Mouse (Mus musculus) heart, adult 18-20 months (tissue): Measurements from ENCODE around the gene Coa5. TPM values are rescaled to one million over a fixed set of nuclear protein-coding genes. Genes with fewer than 3 reads are reported as not detected.
A peak's percentile ranks its signal among the peaks of the same experiment; 100 is the strongest.

Experiments
- DNase-seq, 2 experiments: peaks; one replicate each; pipeline ENCODE4 v3.0.0; 2021 to 2022; ENCODE audit warnings: mixed read lengths in 1 of 2
- total RNA-seq, 2 experiments: library from RNA; stranded (reverse); gene quantifications; 2 replicates each; pipeline ENCODE4 v1.2.3; 2021

Gene Coa5
- total RNA-seq, 2 experiments from 2014 or later, result 114 to 119 TPM

DNA sequence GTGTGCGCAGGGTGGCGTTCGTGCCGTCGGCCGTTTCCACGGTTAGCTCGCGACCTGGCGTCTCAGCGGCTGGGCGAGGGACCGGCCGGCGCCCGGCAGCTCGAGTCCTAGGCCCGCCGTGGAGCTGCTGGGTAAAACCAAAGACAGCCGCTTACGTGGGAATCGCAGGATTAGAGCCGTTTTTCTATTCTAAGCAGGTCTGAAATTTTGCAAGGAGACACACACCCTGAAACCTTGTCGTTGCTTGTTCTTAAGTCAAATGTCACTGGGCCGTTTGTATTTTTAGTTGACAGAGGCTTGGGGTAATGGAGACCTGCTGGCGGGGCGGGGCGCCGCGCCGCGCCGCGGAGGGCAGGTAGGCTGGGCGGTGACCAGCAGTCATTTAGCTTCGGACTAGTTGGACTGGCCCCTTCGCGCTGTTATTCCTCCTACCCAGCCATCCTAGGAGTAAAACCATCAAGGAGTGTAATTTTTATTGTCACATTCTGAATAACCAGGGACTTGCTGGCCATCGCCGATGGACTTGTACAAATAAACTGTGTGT is 466 bp upstream of the Coa5 start:
- DNase-seq, result no peak

DNA sequence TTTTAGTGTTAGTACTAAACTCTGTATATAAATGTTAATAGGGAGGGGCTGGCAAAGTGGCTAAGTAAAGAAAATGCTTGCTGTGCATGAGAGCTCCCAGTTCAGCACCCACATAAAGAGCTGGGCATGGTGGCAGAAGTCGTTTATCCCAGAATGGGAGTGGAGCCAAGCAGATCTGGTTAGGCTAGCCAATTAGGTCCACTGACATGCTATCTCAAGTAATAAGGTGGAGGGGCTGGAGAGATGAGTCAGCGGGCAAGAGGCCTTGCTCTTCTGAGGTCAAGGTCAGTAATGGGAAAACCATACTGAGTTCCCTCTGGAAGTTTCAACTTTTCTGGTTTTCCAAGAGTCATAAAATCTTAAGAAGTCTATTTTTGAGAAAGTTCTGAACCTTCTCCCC is 992 bp downstream of the Coa5 start:
- peak; percentile 26 to 29 for DNase-seq

DNA sequence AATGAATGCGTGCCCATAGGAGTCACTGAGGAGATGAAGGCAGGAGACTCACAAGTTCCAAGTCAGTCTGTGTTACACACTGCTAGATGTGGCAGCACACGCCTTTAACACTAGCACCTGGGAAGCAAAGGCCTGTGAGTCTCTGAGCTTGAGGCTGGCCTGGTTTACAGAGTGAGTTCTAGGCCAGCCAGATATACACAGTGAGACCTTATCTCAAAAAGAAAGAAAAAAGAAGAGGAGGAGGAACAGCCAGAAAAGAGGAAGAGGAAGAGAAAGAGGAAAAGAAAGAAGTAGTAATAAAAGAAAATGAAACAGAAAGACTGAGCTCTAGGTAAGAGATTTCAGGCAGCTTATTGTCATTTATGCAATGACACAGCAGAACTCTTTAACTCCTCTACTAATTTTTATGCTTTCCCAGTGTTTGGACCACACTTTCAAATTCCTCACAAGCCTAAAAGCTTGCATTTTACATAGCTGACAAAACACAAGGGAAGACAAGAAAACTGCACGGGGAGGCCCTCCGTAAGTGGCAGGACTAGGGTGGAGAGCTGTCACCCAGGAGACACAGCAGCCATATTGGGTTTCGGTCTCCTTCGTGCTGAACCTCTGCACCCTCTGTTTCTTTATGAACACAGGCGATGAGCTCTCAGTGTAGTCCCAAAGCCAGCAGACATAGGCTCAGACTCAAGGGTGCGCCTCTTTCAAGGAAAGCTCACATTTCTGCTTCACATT is 2.6 kb downstream of the Coa5 start:
- DNase-seq, result no peak

DNA sequence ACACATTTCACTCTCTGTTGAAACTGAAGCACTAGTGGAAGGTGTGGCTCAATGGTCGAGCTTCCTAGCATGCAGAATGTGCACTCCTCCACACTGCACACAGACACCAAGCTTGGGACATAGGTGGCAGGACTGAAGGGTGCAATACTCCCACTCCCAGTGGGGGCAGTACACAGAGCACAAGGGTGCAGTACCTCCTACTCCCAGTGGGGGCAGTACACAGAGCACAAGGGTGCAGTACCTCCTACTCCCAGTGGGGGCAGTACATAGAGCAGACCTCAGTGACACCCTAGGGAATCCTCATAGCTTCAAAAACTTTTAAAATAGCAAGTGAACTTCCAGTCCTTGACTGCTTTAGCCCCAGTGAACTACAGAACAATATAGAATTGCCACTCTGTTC is 10.5 kb downstream of the Coa5 start:
- peak; percentile 39 to 57 for DNase-seq

DNA sequence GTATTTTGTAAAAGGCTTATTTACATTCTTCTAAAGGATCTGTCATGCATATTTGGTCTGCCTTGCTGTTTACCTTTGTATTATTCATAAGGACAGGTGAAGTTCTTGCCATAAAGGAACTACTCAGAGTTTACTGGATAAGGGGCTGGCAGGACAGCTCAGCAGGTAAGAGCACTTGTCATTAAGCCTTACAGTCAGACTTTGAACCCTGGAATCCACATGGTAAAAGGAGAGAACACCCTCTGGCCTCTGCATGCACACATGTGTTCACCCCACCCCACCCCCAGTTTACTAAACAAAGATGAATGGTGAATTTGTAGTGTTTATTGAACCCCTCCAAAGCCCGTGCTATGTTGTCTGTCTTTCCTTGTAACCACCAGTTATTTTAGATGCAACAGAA is 14.5 kb downstream of the Coa5 start:
- no peak for DNase-seq

DNA sequence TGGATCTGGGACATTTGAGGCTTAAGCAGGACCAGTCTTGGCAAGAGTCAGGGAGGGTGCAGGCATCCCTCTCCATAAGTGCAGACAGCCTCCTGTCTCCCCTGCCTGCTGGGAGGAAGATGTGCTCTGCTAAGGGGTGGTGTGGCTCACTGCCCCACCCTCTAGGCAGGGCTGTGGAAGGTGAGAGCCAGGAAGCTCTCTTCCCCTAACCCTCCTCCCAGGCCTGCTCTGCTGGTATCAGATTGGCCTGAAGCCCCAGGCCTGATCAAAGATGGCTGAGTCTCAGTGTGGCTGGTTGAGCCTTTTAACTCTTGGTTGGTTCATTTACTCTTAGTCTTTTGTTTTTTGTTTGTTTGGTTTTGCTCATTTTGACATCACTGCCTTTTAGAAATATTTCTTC is 20.3 kb downstream of the Coa5 start:
- peak in 1 of 2 experiments; percentile 13 for DNase-seq

DNA sequence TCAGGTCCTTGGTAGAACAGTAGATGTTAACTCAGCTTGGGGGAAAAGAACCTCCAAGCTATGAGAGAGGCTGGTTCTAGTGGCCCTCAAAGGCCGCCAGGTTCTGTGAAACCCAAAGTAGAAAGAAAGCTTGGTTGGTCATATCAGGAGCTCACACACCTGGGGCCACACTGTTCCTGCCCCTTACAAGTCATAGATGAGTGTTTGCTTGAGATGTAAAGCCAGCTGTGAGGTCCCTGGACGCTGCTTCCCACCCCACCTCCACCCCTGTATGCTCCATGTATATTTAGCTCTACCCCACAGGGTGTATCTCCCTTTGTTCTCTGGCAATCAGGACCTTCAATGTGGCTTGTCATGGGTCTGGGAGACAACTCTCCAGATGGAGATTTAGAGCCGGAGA is 21.2 kb downstream of the Coa5 start:
- no peak for DNase-seq

DNA sequence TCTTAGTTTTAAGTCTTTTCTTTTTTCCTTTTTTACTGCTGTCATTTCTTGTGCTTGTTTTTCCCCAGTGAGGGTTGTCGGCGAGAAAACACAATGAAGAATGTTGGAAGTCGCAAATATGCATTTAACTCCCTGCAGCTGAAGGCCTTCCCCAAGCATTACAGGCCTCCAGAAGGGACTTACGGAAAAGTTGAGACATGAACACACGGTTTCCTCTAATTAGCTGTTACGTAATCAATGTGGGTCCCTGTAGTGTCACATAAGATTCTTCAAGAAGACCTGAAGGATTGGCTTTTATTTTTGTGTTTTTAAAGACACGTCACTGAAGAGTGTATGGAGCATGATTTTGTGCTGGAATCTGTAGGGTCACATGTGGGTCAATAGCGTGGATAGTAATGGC is 21.8 kb downstream of the Coa5 start:
- no peak for DNase-seq

DNA sequence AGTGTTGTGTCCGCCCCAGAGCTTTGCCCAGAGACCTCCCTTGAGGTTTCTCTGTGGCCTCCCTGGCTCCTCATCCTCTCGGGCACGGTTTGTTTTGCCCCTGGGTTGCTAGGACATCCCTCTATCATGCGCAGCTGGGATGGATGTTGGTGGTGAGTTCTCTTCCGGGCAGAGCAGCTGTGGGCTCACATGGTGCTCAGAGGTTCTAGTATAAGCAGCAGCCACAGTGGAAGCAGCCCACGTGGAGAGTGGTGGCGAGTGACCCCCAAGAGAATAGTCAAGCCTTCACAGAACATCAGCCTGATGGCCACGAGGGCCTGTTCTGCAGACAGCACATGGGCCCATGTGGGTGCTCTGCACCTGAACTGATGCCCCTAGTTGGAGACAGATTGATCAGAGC is 22.7 kb downstream of the Coa5 start:
- DNase-seq, result no peak

DNA sequence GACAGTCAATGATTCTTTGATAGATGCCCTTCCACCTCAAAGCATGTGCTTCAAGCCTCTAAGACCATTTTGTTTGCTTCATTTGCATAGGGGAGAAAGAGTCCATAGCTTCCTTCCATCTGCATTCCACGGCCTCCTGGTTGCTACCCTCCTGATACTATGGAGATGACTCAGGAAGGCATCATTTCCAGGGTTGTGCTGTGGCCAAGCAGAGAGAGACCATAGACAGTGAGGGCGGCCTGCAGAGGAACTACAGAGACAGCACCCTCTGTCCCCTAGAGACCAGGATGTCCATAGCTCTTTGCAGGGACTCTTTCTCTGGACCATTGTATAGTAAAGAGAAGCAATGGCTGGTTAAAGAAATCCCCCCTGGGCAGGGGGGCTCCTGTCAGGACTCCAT is 24.8 kb downstream of the Coa5 start:
- DNase-seq, result no peak

DNA sequence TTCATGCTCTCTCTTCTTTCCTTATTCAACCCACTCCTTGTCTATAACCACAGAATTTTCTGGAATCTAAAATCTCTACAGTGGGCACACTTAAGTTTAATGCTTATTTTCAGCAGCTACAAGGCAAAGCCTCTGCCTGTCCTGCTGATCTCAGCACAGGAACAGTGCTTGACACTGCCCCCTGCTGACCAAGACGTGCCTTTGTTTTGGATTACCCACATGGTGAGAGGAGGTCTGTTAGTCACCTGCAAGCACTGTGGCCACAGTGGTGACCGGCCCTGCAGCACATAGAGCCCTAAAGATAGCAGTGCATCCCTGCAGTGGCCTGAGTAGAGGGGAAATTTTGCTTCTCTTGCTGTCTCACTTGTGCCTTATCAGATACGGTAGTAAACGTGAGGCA is 28.2 kb downstream of the Coa5 start:
- DNase-seq, result peak; percentile 52 to 71

DNA sequence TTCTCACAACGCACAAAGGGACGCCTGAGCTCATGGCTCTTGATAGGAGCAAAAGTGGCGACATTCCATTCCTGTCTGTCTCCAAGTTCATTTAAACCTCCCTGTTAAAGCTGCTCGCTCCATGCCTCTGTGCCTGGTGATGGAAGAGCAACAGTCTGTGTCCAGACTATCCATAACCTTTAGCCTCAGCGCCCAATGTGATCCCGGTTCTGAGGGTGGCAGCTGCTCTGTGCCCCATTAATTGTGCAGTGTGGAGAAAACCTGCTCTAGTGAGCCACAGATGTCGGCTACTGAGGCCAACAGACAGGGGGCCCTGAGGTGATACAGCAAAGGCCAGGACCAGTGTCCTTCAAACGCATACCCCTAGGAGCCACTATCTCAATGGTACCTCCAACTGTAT is 30.2 kb downstream of the Coa5 start:
- no peak for DNase-seq

DNA sequence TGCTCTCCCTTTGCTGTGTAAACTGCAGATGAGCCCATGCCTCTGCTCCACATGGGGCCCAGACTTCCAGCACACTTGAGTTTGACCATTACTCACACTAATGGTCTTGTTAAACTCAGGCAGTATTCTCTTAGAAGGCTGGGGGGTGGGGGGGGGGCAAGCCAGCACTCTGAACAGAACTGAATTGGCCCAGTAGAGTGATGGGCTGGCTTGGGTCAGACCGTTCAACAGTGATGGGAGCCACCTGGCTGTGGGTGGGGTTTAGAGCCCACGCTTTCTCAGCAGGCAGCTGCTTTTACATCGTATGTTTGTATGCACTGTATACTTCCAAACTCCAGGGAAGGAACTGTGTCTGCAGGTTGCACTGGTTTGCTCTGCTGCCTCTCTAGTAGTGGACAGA is 30.9 kb downstream of the Coa5 start:
- no peak for DNase-seq

DNA sequence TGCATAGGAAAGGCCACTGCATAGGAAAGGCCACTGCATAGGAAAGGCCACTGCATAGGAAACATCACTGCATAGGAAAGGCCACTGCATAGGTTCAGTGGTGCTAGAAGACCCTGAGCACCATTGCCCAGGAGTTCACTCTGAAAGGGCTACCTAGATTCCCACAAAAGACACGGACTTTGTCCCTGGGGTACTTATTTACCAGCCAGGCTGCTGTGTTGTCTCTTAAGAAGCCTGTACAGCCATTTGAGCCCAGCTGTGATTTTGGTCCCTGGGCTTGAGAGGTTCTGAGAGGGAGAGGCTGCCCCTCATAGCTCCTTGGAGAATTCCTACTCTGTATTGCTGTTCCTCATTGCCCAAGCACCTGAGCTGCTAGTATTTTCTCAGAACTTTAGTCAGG is 33.4 kb downstream of the Coa5 start:
- DNase-seq, result no peak

DNA sequence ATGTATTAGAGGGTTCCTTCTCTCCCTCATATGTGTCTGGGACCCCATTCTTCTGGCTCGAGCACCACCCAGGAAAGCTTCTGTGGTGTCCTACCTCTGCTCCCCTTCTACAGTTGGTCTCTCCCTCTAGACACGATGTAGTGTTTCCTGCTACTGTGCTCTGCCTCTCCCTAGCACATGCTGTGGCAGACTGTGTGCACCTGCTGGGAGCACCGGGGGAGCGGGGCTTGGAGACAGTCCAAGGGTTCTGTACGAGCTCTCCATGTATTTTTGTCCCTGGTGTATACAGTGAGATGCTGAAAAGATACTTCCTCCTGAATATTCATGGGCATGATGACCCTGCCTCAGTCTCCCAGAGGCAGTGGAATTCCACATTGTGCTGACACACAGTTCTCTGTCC is 36.7 kb downstream of the Coa5 start:
- no peak for DNase-seq

DNA sequence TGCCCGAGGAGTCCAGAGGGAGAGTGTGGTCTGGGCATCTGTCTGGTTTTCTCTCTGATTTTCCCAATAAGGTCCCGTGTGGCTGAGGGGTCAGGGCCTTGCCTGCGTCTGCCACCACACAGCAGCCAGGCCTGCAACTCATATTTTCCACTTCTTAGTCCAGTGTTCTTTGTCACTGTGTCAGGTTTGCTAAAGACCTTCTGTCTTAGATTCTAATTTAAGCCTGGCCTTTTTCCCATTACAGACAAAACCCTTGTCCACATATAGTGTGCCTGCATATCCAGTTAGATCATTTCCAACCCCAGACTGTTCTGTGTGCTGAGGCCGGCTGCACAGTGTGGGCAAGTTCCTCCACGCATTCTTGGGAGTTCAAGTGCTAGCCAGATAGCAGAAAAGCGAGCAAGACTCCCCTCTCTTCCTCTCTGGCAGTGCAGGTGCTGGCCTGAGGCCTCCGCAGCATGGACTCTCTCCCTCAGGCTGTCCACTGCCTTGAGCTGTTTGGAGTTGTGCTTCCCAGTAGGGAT is 43.4 kb downstream of the Coa5 start:
- peak; percentile 47 to 57 for DNase-seq

DNA sequence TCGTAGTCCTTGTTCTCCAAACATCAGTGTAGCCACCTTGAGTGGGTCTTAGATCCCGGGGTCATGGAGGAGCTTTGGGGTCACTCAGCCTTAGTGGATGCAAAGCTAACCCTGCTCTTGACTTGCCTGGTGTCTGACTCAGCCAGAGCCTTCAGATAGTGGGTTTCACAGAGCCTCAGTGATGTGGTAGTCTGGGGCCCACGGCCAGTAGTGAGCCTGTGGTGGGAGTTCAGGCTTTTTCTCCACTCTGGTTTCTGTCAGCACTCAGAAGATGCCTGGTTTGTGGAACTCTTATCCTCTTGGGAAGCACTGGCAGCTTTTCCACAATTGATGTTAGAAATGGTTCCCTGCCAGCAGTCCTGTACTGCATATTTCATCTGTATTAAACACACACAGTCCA is 45.6 kb downstream of the Coa5 start:
- no peak for DNase-seq

DNA sequence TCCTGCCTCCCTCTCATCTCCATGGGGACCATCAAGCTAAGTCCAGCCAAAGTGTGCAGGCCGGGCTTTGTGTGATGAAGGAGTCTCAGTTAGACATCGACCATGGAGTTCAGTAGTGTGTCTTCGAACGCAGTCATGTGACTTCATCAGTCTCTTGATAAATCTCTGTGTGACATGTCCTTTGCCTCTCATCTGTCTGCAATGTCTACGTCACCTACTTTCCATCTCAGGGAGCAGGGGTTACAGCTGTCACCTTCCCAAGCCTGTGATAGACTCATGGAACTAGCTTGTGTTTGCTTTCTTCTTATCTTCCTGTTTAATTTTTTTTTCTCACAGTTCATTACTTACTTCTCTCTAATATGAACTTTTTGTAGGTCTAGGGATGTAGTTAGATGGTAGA is 49.0 kb downstream of the Coa5 start:
- DNase-seq, result no peak

DNA sequence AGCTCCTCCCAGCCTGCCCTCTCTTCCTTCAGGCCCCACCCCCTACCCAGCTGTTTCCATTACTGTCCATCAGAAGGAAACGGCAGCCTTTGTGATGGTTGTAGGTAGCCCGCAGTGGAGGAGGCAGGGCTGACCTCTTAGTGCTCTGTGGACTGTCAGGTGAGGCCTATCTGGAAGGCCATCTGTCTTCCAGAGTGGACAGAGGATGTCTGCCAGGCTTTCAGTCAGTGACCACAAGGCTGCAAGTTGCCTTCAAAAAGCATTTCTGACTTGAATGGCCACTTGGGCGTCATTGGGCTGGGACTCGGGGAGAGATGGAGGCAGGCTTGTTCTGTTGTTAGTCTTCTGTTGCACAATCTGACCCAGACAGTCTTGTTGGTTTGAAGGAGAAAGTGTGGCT is 50.4 kb downstream of the Coa5 start:
- DNase-seq, result no peak

DNA sequence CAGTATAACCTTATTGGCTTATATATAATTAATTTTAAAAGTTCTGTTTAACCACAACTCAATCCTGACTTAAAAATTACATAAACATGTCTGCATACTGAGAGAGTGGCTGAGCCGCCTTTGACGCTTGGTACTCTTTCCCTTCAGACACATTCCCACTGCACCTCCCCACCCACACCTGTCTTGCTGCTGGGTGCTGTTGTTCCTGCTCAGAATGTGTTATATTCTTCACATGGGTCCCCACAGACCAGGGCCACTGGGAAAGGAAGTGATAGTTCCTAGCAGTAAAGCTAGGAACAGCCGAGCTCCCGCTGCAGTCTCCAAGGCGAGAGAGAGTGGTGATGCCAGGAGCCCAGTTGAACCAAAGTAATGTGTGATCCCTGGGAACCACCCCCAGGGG is 51.8 kb downstream of the Coa5 start:
- DNase-seq, result no peak

DNA sequence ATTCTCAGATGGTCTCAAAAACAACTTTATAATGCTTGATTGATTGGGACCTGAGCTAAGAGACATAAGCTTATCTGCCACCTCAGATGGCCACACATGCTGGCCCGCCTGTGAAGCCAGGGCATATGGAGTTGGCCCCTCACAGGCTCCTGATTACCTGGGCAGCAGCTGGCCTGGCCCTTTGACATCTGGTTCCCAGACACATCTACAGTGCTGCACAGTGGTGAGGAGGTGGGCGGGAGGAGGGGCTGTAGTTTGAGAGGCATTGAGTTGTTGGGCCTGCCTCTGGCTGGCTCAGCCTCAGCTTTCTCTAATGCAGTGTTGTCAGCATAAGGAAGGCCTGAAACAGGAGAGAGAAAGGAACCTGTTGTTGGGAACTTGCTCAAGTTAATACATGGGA is 53.2 kb downstream of the Coa5 start:
- DNase-seq, result no peak

DNA sequence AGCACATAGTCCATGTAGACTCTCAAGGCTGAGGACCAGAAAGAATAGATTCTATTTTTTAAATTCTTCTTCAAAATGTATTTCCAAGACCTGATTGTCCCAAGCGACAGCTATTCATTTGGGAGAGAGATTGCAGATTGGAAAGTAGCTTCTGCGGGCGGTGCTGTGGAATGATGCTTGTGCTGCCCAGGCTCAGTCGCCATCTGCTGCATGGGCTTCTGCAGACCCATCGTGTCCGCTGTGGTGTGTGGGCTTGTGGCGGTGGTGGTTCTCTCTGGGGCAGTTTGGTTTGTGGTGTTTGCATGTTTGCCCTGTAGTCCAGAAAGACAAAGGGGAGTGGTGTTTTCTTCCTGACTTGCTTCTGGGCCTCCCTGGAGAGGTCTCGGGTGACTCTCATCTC is 53.7 kb downstream of the Coa5 start:
- DNase-seq, result no peak

DNA sequence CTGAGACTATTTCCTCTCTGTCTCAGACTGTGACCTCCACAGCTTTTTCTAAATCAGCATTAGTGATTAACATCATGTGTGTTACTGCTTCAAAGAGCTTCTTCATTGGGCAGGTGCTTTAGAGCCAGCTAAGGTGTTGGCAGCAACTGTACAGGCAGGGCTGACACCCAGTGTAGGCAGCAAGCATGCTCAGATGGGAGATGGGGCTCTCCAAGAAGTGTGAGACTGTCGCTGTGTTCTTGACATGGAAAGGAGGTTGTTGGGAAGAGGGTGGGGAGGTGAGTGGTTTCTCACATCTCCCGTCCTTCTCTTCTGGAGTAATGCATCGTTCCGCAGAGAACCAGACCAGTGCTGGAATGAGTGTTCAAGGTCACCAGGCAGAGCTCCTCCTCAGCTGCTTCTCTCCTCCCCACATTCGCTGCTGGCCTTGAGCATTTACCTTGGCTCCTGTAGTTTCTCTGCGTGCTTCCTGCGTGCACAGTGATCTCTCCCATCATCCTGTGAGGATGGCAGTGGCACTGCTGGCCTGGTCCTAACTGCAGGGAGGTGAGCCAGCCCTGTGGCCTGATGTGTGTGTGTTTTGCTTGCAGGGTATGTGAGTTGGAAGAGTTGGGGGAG is 61.0 kb downstream of the Coa5 start:
- DNase-seq, result no peak

DNA sequence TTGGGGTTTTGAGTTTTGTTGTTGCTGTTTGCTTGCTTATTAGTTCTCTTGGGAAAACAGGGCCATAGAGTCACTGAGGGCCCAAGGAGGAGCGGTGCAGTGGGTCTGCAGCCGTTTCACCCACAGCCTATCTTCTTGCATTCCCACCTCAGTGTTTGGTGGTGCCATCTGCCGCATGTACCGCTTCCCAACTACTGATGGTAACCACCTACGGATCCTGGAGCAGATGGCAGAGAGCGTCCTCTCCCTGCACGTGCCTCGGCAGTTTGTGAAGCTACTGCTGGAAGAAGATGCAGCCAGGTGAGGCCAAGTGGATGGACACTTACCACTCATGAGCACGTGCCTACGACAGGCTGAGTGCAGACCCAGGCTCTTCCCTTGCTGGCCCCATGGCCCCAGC is 61.8 kb downstream of the Coa5 start:
- no peak for DNase-seq
